Mouse (Mus musculus): ENCODE data around the gene Ube2i. TPM values are rescaled to one million over a fixed set of nuclear protein-coding genes. Genes with fewer than 3 reads are reported as not detected.
A peak's percentile ranks its signal among the peaks of the same experiment; 100 is the strongest.
"Not testable (repeated sequence)": the region's sequence is repeated elsewhere in the genome, so short reads cannot be mapped to it uniquely, and the experiment has no call there.

Gene Ube2i
- polyA plus RNA-seq, 1 experiment from 2014 or later = 503 TPM

DNA sequence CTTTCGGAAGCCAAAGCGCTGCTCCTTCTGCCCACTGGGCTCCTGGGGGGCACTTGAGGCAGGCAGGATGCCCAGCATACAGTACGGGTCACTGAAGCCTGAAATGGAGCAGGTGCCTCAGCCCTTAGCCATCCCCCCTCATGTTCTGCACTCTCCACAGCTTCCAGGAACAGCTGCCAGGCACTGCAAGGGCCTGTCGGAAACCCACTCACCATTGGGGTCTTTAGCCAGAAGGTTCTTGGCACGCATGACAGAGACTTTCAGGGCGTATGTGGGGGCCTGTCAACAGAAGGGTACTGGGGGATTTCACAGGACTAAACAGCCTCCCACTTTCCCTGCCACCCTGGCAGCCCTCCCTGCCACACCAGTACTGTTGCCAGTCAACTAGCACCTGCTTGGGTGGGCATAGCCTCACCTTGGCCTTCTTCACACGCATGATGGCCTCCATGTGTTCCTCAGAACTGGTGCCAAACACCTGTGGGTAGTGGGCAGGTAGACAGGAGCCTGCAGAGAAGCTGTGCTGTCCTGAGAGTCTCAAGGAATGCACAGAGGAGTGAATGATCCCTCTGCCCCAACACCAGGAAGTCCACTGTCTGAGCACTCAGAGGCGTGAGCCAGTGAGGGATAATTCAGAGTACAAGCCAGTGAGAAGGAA, 24.1 kb downstream of the Ube2i start:
- H3K27me3 ChIP-seq = peaks cover 21% of the 10 kb centered on the region
- 80% methylated on average over 8 of the region's 8 CpGs for WGBS
- no peak overlapping the region for H3K9ac ChIP-seq
- no peaks in the 10 kb centered on the region for H3K9me3 ChIP-seq
- H3K27ac ChIP-seq (replicated peaks) = no peak overlapping the region
- ATAC-seq (ENCODE audit: low read depth) = no peak
- H3K36me3 ChIP-seq = no peaks in the 10 kb centered on the region; the same call in 1 of the 2 replicates
- H3K4me1 ChIP-seq (replicated peaks) = peaks cover 30% of the 10 kb centered on the region
- H3K4me2 ChIP-seq = no peak overlapping the region
- H3K4me3 ChIP-seq = no peak overlapping the region

- Histone ChIP-seq H3K9ac (no peak overlapping the region), H3K4me2 (no peak overlapping the region), H3K4me1 (replicated peaks) (peaks cover 14% of the 10 kb centered on the region), H3K27me3 (no peaks in the 10 kb centered on the region; the same call in 1 of the 2 replicates), H3K4me3 (no peak overlapping the region), H3K27ac (replicated peaks) (no peak overlapping the region), H3K36me3 (peaks cover 18% of the 10 kb centered on the region), H3K9me3 (no peaks in the 10 kb centered on the region)
- WGBS = 82% methylated on average over 18 of the region's 18 CpGs
- ATAC-seq (ENCODE audit: low read depth) = no peak
Measured at GRCm38 (mm10) chr17:25248033-25248750, 26.2 kb downstream of the Ube2i start.

DNA sequence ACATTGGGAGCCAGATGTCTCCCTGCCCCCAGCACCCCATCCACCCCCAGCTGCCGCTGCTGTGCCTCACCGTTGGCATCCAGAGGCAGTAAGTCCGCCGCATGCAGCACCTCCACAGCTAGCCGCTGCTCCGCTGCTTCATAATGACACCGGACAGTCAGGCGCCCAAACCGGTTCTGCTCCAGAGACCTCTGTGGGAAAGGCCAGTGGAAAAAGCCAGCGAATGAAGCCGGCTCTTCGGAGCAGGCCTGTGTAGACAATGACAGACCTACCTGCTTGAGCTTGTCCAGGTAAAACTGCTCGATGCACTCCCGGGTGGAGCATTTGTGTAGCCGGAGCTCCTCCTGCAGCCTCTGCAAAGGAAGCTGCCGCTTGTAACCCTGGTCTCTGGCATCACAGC, 30.2 kb downstream of the Ube2i start:
- WGBS = 88% methylated on average over 16 of the region's 16 CpGs
- Histone ChIP-seq H3K9me3 (no peaks in the 10 kb centered on the region), H3K4me2 (no peak overlapping the region), H3K27ac (replicated peaks) (no peak overlapping the region), H3K9ac (no peak overlapping the region), H3K4me1 (replicated peaks) (peaks cover 17% of the 10 kb centered on the region), H3K27me3 (no peaks in the 10 kb centered on the region), H3K36me3 (peaks cover 37% of the 10 kb centered on the region), H3K4me3 (no peak overlapping the region)
- ATAC-seq (ENCODE audit: low read depth) = no peak

DNA sequence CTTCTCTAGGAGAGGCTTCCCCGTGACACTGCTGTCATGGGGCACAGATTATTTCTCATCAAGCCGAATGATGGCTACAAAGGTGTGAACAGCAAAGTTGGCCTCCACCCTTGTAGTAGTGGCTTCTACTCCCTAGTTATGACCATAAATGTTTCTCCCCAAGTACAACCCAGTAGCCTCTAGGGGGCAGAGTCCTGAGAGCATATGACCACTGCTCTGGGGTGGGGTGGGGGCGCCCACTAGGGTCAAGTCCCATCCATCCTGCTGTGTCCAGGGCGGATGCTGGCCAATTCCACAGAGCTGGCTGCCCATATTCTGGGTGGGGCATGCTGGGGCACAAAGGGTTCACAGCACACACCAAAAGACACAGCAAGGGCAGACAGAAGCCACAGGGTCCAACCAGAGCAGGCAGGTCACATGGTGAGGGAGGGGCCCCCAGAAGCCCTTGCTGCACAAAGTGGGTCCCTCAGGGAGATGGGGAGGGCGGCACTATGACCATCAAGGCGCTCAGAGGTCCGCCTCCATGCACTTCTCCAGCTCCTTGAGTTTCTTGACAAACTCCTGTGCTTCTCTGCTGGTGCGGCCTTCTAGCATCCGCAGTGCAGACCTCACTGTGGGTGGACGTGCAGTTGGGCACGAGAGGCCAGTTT, 31.2 kb downstream of the Ube2i start:
- Histone ChIP-seq H3K9me3 (no peaks in the 10 kb centered on the region), H3K9ac (no peak overlapping the region), H3K27me3 (no peaks in the 10 kb centered on the region), H3K4me1 (replicated peaks) (peaks cover 22% of the 10 kb centered on the region), H3K4me2 (no peak overlapping the region), H3K27ac (replicated peaks) (no peak overlapping the region), H3K4me3 (no peak overlapping the region), H3K36me3 (peaks cover 37% of the 10 kb centered on the region)
- no peak for ATAC-seq (ENCODE audit: low read depth)
- WGBS = 87% methylated on average over 11 of the region's 11 CpGs

- peak within 1 kb of the TSS; percentile 98 for H3K9ac ChIP-seq
- H3K9me3 ChIP-seq = no peaks in the 10 kb centered on the region
- peaks cover 55% of the 10 kb centered on the region for H3K36me3 ChIP-seq
- ATAC-seq (ENCODE audit: low read depth) = peak; percentile 80
- peak within 1 kb of the TSS; percentile 81 for H3K27ac ChIP-seq (replicated peaks)
- WGBS = under 1% methylated on average over 80 of the region's 80 CpGs
- H3K4me2 ChIP-seq = peak within 1 kb of the TSS; percentile 99
- H3K4me3 ChIP-seq = peak within 1 kb of the TSS; percentile 99
- no peaks in the 10 kb centered on the region for H3K27me3 ChIP-seq
- peaks cover 28% of the 10 kb centered on the region for H3K4me1 ChIP-seq (replicated peaks)
Measured at GRCm38 (mm10) chr17:25239695-25240636, 34.5 kb downstream of the Ube2i start, which contains the start of the genes Gnptg and Tsr3. Gnptg (minus strand) TSS chr17:25240124. Tsr3 (plus strand) TSS chr17:25240170.

GRCm38 (mm10) chr17:25235635-25236034, 38.8 kb downstream of the Ube2i start:
- H3K36me3 ChIP-seq = peaks cover 34% of the 10 kb centered on the region
- WGBS = 88% methylated on average over 9 of the region's 9 CpGs
- no peak overlapping the region for H3K4me2 ChIP-seq
- H3K9ac ChIP-seq = no peak overlapping the region
- no peak overlapping the region for H3K4me3 ChIP-seq
- no peak overlapping the region for H3K27ac ChIP-seq (replicated peaks)
- no peak for ATAC-seq (ENCODE audit: low read depth)
- no peaks in the 10 kb centered on the region for H3K27me3 ChIP-seq
- H3K9me3 ChIP-seq = no peaks in the 10 kb centered on the region
- peaks cover 17% of the 10 kb centered on the region for H3K4me1 ChIP-seq (replicated peaks)

GRCm38 (mm10) chr17:25231621-25232020, 42.8 kb downstream of the Ube2i start:
- not testable (repeated sequence) for H3K9ac ChIP-seq; H3K4me1 ChIP-seq (replicated peaks); H3K9me3 ChIP-seq; H3K27me3 ChIP-seq; H3K27ac ChIP-seq (replicated peaks); H3K4me2 ChIP-seq; H3K4me3 ChIP-seq
- peaks cover 52% of the 10 kb centered on the region for H3K36me3 ChIP-seq
- WGBS = 94% methylated on average over 6 of the region's 11 CpGs
- peak; percentile 72; the same call in 1 of the 2 replicates for ATAC-seq (ENCODE audit: low read depth)

- no peaks in the 10 kb centered on the region for H3K4me1 ChIP-seq (replicated peaks)
- WGBS = 94% methylated on average over 3 of the region's 3 CpGs
- no peak for ATAC-seq (ENCODE audit: low read depth)
- H3K4me3 ChIP-seq = no peak overlapping the region
- H3K36me3 ChIP-seq = peaks cover 57% of the 10 kb centered on the region
- H3K27me3 ChIP-seq = no peaks in the 10 kb centered on the region
- no peak overlapping the region for H3K4me2 ChIP-seq
- no peak overlapping the region for H3K27ac ChIP-seq (replicated peaks)
- no peak overlapping the region for H3K9ac ChIP-seq
- H3K9me3 ChIP-seq = no peaks in the 10 kb centered on the region
Measured at GRCm38 (mm10) chr17:25230700-25231099, 43.7 kb downstream of the Ube2i start.

DNA sequence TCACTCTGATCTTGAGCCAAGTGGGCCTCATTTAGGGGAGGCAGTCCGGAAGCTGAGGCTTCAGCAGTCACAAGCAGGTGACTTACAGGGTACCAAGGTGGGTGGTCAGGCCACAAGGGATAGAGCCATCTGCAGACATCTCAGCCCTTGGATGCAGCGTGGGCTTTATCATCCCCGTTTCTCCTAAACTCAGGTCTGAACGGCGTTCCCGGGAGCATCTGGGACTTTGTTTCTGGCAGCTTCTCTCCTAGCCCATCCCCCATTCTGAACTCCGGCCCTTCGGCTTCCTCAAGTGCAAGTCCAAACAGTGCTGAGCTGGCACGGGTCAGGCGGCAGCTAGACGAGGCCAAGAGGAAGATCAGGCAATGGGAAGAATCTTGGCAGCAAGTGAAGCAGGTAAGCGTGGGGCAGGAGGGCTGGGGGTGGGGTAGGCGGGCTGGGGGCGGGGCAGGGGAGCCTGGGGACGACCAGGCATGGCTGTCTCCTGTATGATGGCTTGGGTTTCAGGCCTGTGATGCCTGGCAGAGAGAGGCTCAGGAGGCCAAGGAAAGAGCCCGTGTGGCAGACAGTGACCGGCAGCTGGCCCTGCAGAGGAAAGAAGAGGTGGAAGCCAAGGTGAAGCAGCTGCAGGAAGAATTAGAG, 44.3 kb downstream of the Ube2i start:
- not testable (repeated sequence) for H3K4me3 ChIP-seq; H3K4me1 ChIP-seq (replicated peaks); H3K27me3 ChIP-seq; H3K9me3 ChIP-seq; H3K27ac ChIP-seq (replicated peaks); H3K4me2 ChIP-seq; ATAC-seq (ENCODE audit: low read depth); H3K9ac ChIP-seq
- WGBS = 83% methylated on average over 17 of the region's 17 CpGs
- H3K36me3 ChIP-seq = peaks cover 54% of the 10 kb centered on the region

DNA sequence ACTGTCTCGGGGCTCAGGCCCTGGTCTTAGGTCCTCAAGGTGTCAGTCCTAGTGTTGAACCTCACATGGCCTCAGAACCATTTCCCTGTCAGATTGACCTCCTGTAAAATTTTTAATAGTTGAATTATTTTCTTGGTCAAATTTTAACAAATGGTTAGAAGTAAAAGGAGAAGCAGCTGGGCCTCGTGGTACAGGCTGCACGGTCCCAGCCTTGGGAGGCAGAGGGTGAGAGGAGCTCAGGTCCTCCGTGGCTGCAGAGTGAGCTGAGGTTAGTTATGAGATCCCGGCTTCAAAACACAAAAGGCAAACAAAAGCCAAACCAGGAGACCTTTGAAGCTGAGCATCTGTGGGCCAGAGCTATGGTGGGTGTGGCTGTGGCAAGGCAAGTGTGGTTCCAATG, 46.4 kb downstream of the Ube2i start:
- H3K27ac ChIP-seq (replicated peaks) = no peak overlapping the region
- WGBS = 86% methylated on average over 5 of the region's 5 CpGs
- no peaks in the 10 kb centered on the region for H3K9me3 ChIP-seq
- H3K27me3 ChIP-seq = no peaks in the 10 kb centered on the region
- H3K4me3 ChIP-seq = no peak overlapping the region
- 0 out of 2 replicates have a peak, but pooled peaks cover 2% of the 10 kb centered on the region for H3K4me1 ChIP-seq (replicated peaks)
- no peak overlapping the region for H3K9ac ChIP-seq
- no peak overlapping the region for H3K4me2 ChIP-seq
- H3K36me3 ChIP-seq = peaks cover 47% of the 10 kb centered on the region
- no peak for ATAC-seq (ENCODE audit: low read depth)

- peaks cover 19% of the 10 kb centered on the region for H3K4me1 ChIP-seq (replicated peaks)
- H3K36me3 ChIP-seq = peaks cover 39% of the 10 kb centered on the region
- 91% methylated on average over 4 of the region's 4 CpGs for WGBS
- H3K27me3 ChIP-seq = no peaks in the 10 kb centered on the region
- H3K9me3 ChIP-seq = no peaks in the 10 kb centered on the region
- no peak overlapping the region for H3K27ac ChIP-seq (replicated peaks)
- no peak for ATAC-seq (ENCODE audit: low read depth)
- no peak overlapping the region for H3K4me2 ChIP-seq
- no peak overlapping the region for H3K4me3 ChIP-seq
- no peak overlapping the region for H3K9ac ChIP-seq
Measured at GRCm38 (mm10) chr17:25225659-25226058, 48.8 kb downstream of the Ube2i start.
